Mouse (Mus musculus) midbrain, embryonic 15.5 days (tissue): ENCODE results near the gene Gm20877. TPM values are rescaled to one million over a fixed set of nuclear protein-coding genes. Genes with fewer than 3 reads are reported as not detected.
"Not testable (repeated sequence)": the region's sequence is repeated elsewhere in the genome, so short reads cannot be mapped to it uniquely, and the experiment has no call there.

ENCODE experiments used
- ATAC-seq: fragments of 200-750 bp; cut with Nextera tagmentation; replicated peaks from 2 replicates; pipeline ENCODE4 v1.8.0; 2017; ENCODE audit warnings: moderate TSS enrichment
- H3K27ac ChIP-seq: fragments of 300-500 bp; sonication (generic); 2 replicates; pipeline ENCODE4 v1.5.1; 2015; ENCODE audit warnings: mild to moderate bottlenecking, inconsistent platforms
- H3K27me3 ChIP-seq: fragments of 300-500 bp; sonication (generic); replicated peaks from 2 replicates; pipeline ENCODE4 v1.6.1; 2015; ENCODE audit warnings: inconsistent platforms
- H3K36me3 ChIP-seq: fragments of 300-500 bp; sonication (generic); replicated peaks from 2 replicates; pipeline ENCODE4 v1.6.1; 2015; ENCODE audit warnings: inconsistent platforms
- H3K4me1 ChIP-seq: fragments of 300-500 bp; sonication (generic); 2 replicates; pipeline ENCODE4 v1.6.1; 2015; ENCODE audit warnings: inconsistent platforms
- H3K4me2 ChIP-seq: fragments of 300-500 bp; sonication (generic); 2 replicates; pipeline ENCODE4 v1.6.1; 2015; ENCODE audit warnings: inconsistent platforms, mild to moderate bottlenecking, moderate library complexity
- H3K4me3 ChIP-seq: fragments of 300-500 bp; sonication (generic); 2 replicates; pipeline ENCODE4 v1.5.1; 2015; ENCODE audit warnings: mild to moderate bottlenecking, inconsistent platforms
- H3K9ac ChIP-seq: fragments of 300-500 bp; sonication (generic); 2 replicates; pipeline ENCODE4 v1.6.1; 2015; ENCODE audit warnings: mild to moderate bottlenecking, inconsistent platforms
- H3K9me3 ChIP-seq: fragments of 300-500 bp; sonication (generic); 2 replicates; pipeline ENCODE4 v1.6.1; 2016; ENCODE audit warnings: inconsistent platforms
- WGBS: fragments of 180-500 bp; shearing (Covaris S2); methylation state at CpG from one replicate; pipeline ENCODE4 v1.1.7; 2015; ENCODE audit warnings: mixed read lengths; 5-methylcytosine and 5-hydroxymethylcytosine counted together
- polyA plus RNA-seq: library from polyadenylated mRNA; unstranded; fragments of >200 nt; fragmentation: Nextera tagmentation; extraction: Ambion mirVana; gene quantifications from 2 replicates; pipeline ENCODE4 v1.2.1, GENCODE M21; 2015

Gene Gm20877
- not detected in 2 replicates for polyA plus RNA-seq

GRCm38 (mm10) chrY:17093573-17093972, at the start of gene Gm20877:
Gene Gm20877, plus strand, starts transcription at chrY:17093873.
- H3K27me3 ChIP-seq, H3K9me3 ChIP-seq, H3K9ac ChIP-seq, H3K36me3 ChIP-seq, H3K4me1 ChIP-seq, H3K4me2 ChIP-seq, ATAC-seq, H3K27ac ChIP-seq, H3K4me3 ChIP-seq: not testable (repeated sequence)
- no CpG with 5 or more reads among the region's 3 CpGs for WGBS
